Mouse (Mus musculus): ENCODE measurements around the gene P2rx7.

DNA sequence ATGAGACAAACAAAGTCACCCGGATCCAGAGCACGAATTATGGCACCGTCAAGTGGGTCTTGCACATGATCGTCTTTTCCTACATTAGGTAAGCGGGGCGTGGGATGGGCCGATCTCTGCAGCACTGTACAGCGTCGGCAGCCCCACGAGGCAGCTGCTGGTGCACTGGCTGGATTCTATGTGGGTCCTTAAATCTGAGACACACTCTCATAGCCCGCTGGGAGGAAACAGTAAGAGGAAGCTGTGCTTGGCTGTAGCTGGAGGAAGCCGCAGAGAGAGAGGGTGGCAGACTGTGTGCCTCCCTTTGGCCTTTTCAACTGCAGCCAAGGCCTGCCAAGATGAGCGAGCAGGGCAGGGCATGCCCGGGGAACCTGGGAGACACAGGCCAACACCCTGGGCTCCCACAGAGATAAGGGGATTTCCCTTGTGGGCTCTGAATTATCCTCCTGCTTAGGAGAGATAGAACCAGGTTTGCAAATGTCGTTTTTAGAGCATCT is 448 bp downstream of the P2rx7 start:
- TF ChIP-seq CTCF (IDR thresholded peaks at IDR 0.05; ENCODE audit: insufficient read depth, low read depth, low read length), result no peak
- TF ChIP-seq POLR2A (IDR thresholded peaks at IDR 0.05; ENCODE audit: insufficient read depth, low read depth, low read length), result no peak

Measured in olfactory bulb, adult 2 months (tissue).